ENCODE assay signal across 8 mouse cellular contexts in the genomic region with DNA sequence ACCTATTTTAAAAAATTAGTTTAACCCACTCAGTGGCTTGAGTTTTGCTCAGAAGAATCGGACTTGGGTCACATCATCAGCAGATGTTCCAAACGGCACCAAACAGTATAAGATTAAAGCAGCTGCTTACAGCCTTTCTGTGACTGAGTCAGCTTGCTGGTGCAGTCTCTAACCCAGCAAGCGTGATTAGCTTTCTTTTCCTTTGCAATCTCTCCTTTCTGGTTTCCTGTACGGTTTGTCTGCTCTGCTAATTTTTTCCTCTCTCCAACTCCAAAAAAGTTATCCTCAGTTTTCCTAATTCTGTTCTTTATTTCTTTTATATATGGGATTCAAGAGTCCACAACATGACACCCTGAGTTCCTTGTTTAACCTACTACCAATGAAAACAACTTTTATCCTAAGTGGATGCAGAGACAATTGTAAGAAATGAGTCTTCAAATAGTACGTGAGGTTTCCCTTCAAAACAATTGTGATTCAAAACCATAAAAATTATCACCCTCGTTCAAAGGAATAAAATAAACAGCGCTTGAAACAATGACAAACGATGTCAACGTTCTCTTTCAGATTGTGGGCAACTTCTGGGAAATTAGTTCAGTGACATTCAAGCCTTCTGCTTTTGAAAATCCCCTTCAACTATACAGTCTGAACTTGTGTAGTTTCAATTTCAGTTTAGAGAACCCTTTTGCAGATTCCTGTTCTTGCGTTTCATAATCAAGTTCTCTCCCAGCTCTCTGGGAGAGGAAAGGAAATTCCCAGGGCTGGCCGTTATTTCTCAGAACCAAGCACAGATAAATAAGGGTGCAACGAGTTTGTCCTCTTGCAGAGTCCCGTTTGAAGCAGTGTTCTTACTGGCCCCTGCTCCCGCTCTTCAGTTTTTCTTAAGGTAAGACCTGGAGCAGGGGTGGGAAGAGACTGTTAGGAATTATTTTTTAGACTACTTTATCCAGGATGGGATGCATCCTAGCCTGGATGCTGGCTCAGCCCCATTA. TPM values are rescaled to one million over a fixed set of nuclear protein-coding genes. Genes with fewer than 3 reads are reported as not detected.
DNase-seq lines count a peak whose midpoint lies in the region; ATAC-seq and TF ChIP-seq lines count a peak whose summit lies in the region.

No protein-coding gene starts in this region.

- H3K9me3 ChIP-seq in kidney, embryonic 14.5 days (ENCODE audit: control insufficient read depth, low read length), result no peaks in the 10 kb centered on the region
- H3K9me3 ChIP-seq in hindbrain, embryonic 13.5 days, result no peaks in the 10 kb centered on the region

- intact Hi-C loops in left cerebral cortex, adult 2 months (cut with DNase I), result loop anchor here (5.0 kb wide), 1 partner anchor 36 kb away; the partner anchor contains the start of gene Gbp7
- intact Hi-C loops in left cerebral cortex, postnatal 36 days (cut with DNase I), result loop anchor here (10.0 kb wide), 1 partner anchor 178 kb away; no protein-coding TSS in a partner anchor

- H3K4me1 ChIP-seq in cortical plate, adult 2 months (ENCODE audit: control insufficient read depth, insufficient read depth, low read length), result no peaks in the 10 kb centered on the region
- H3K4me1 ChIP-seq in kidney, embryonic 14.5 days (ENCODE audit: control insufficient read depth, insufficient read depth, low read length), result no peaks in the 10 kb centered on the region
- no peaks in the 10 kb centered on the region for H3K4me1 ChIP-seq in hindbrain, embryonic 13.5 days (replicated peaks)

- peak overlapping the region; percentile 46 for H3K4me3 ChIP-seq in left cerebral cortex, adult 2 months
- H3K4me3 ChIP-seq in cortical plate, adult 2 months (ENCODE audit: insufficient read depth, low read length), result peak overlapping the region; percentile 37
- no peak overlapping the region for H3K4me3 ChIP-seq in kidney, embryonic 14.5 days (ENCODE audit: low read length)
- H3K4me3 ChIP-seq in hindbrain, embryonic 13.5 days, result no peak overlapping the region

- H3K36me3 ChIP-seq in kidney, embryonic 14.5 days (ENCODE audit: control insufficient read depth, insufficient read depth, low read length), result no peaks in the 10 kb centered on the region
- H3K36me3 ChIP-seq in hindbrain, embryonic 13.5 days, result no peaks in the 10 kb centered on the region

- no peak overlapping the region for H3K9ac ChIP-seq in kidney, embryonic 14.5 days (ENCODE audit: low read depth, low read length)
- no peak overlapping the region for H3K9ac ChIP-seq in hindbrain, embryonic 13.5 days

- no peak for TF ChIP-seq CTCF in left cerebral cortex, adult 2 months (IDR thresholded peaks at IDR 0.05)
- TF ChIP-seq CTCF in cortical plate, adult 2 months (IDR thresholded peaks at IDR 0.05; ENCODE audit: extremely low read depth, insufficient read depth, low read length), result no peak

- no peak for ATAC-seq in kidney, embryonic 14.5 days (ENCODE audit: low FRiP score, low TSS enrichment)
- ATAC-seq in megakaryocyte-erythroid progenitor cell, adult 5-6 weeks (replicated peaks; ENCODE audit: low FRiP score, low TSS enrichment, poor library complexity, severe bottlenecking), result peak; percentile 18
- no peak for ATAC-seq in hindbrain, embryonic 13.5 days (ENCODE audit: low FRiP score)

- no peaks in the 10 kb centered on the region for H3K27me3 ChIP-seq in kidney, embryonic 14.5 days (ENCODE audit: control insufficient read depth, insufficient read depth, low read length)
- H3K27me3 ChIP-seq in hindbrain, embryonic 13.5 days, result no peaks in the 10 kb centered on the region

- DNase-seq in left cerebral cortex, adult 2 months (ENCODE audit: extremely low spot score in 1 of 2, low spot score in 2 of 2), result no peak
- no peak for DNase-seq in left cerebral cortex, postnatal 36 days (ENCODE audit: low spot score in 2 of 2)
- no peak for DNase-seq in right cerebral cortex, postnatal 14 days
- no peak for DNase-seq in retina, embryonic 14.5 days (ENCODE audit: low spot score)

- no peak for TF ChIP-seq POLR2A in cortical plate, adult 2 months (IDR thresholded peaks at IDR 0.05; ENCODE audit: extremely low read depth, insufficient read depth, low read length)

- peak overlapping the region; percentile 77 for H3K27ac ChIP-seq in left cerebral cortex, adult 2 months
- peak overlapping the region; percentile 10 for H3K27ac ChIP-seq in cortical plate, adult 2 months (ENCODE audit: insufficient read depth, low read length)
- H3K27ac ChIP-seq in kidney, embryonic 14.5 days (ENCODE audit: low read depth, low read length), result no peak overlapping the region
- no peak overlapping the region for H3K27ac ChIP-seq in hindbrain, embryonic 13.5 days

- peak overlapping the region; percentile 21 for H3K4me2 ChIP-seq in kidney, embryonic 14.5 days (replicated peaks; ENCODE audit: low read depth, low read length)
- H3K4me2 ChIP-seq in hindbrain, embryonic 13.5 days, result no peak overlapping the region

- WGBS in kidney, embryonic 14.5 days, result 51% methylated on average over 14 of the region's 14 CpGs
- WGBS in hindbrain, embryonic 13.5 days, result 79% methylated on average over 14 of the region's 14 CpGs

RNA-seq across cellular contexts. Expression of gene Gbp5, which starts 2.6 kb away (rescaled TPM):
- total RNA-seq in left cerebral cortex, adult 2 months (2021), result 1 to 10 TPM; 1.6 to 2.0 TPM
- total RNA-seq in left cerebral cortex, postnatal 36 days (2021), result 1 to 10 TPM; 1.8 to 2.3 TPM
- polyA plus RNA-seq in cortical plate, adult 2 months (2012; rRNA removed), result 2.5 and 3.0 TPM in 2 replicates
- not detected in 2 replicates for polyA plus RNA-seq in kidney, embryonic 14.5 days (2014; fragmentation: Nextera tagmentation; extraction: Ambion mirVana)
- total RNA-seq in megakaryocyte-erythroid progenitor cell, adult 5-6 weeks (2014; fragmentation: Nextera tagmentation), result 5.1 TPM in 1 of 2 replicates, not detected in the other
- total RNA-seq in megakaryocyte-erythroid progenitor cell, adult 5-6 weeks (2017), result 1.4 and 3.3 TPM in 2 replicates
- 0.13 TPM in 1 of 2 replicates, not detected in the other for polyA plus RNA-seq in hindbrain, embryonic 13.5 days (2015; fragmentation: Nextera tagmentation; extraction: Ambion mirVana)

RNA-seq across cellular contexts. Expression of gene Gbp7, which starts 33.7 kb away (rescaled TPM):
- 1 to 10 TPM; 2.3 to 3.4 TPM for total RNA-seq in left cerebral cortex, adult 2 months (2021)
- 1 to 10 TPM; 2.5 to 2.7 TPM for total RNA-seq in left cerebral cortex, postnatal 36 days (2021)
- 2.2 and 2.9 TPM in 2 replicates for polyA plus RNA-seq in cortical plate, adult 2 months (2012; rRNA removed)
- 1.1 and 2.5 TPM in 2 replicates for polyA plus RNA-seq in kidney, embryonic 14.5 days (2014; fragmentation: Nextera tagmentation; extraction: Ambion mirVana)
- total RNA-seq in megakaryocyte-erythroid progenitor cell, adult 5-6 weeks (2014; fragmentation: Nextera tagmentation), result 16.7 and 20.7 TPM in 2 replicates
- 30.8 and 39.6 TPM in 2 replicates for total RNA-seq in megakaryocyte-erythroid progenitor cell, adult 5-6 weeks (2017)
- 1.7 TPM in 2 replicates for polyA plus RNA-seq in hindbrain, embryonic 13.5 days (2015; fragmentation: Nextera tagmentation; extraction: Ambion mirVana)

Comparison
In these comparisons a context has a peak if more than half of its experiments do, and no peak if none do; other contexts are left out.
1. H3K27ac ChIP-seq: peak in left cerebral cortex, adult 2 months (single experiment) and cortical plate, adult 2 months (single experiment); none in kidney, embryonic 14.5 days (single experiment) and hindbrain, embryonic 13.5 days (single experiment).
2. H3K4me3 ChIP-seq: peak in left cerebral cortex, adult 2 months (single experiment) and cortical plate, adult 2 months (single experiment); none in kidney, embryonic 14.5 days (single experiment) and hindbrain, embryonic 13.5 days (single experiment).
3. RNA of gene Gbp7, which starts 33.7 kb away (total RNA-seq): 16.7 to 39.6 TPM in megakaryocyte-erythroid progenitor cell, adult 5-6 weeks; 2.3 to 3.4 TPM in left cerebral cortex, adult 2 months and 2.5 to 2.7 TPM in left cerebral cortex, postnatal 36 days; every median in the first group is over 4 times any median in the second.